Mouse (Mus musculus): ENCODE data around the gene Ezh2. TPM values are rescaled to one million over a fixed set of nuclear protein-coding genes. Genes with fewer than 3 reads are reported as not detected.

The Ezh2 gene
- total RNA-seq, 2 experiments from 2014 or later: 16.5 to 17.4 TPM

- no peak for DNase-seq
Observed at GRCm38 (mm10) chr6:47535333-47535732, 59.8 kb downstream of the Ezh2 start.

- DNase-seq: no peak
Observed at GRCm38 (mm10) chr6:47532547-47532946, 62.6 kb downstream of the Ezh2 start.

- DNase-seq: no peak
Observed at GRCm38 (mm10) chr6:47527655-47528054, 67.5 kb downstream of the Ezh2 start.

- DNase-seq: no peak
Observed at GRCm38 (mm10) chr6:47527129-47527528, 68.0 kb downstream of the Ezh2 start.

- no peak for DNase-seq
Observed at GRCm38 (mm10) chr6:47526446-47526845, 68.7 kb downstream of the Ezh2 start.

- no peak for DNase-seq
Observed at GRCm38 (mm10) chr6:47525041-47525440, 70.1 kb downstream of the Ezh2 start.

- no peak for DNase-seq
Observed at GRCm38 (mm10) chr6:47522431-47522830, 72.7 kb downstream of the Ezh2 start.

GRCm38 (mm10) chr6:47520030-47520429 is 75.1 kb downstream of the Ezh2 start:
- no peak for DNase-seq

- DNase-seq: no peak
Observed at GRCm38 (mm10) chr6:47494562-47494961, 100.6 kb downstream of the Ezh2 start.

- DNase-seq: no peak
Observed at GRCm38 (mm10) chr6:47482027-47482426, 113.1 kb downstream of the Ezh2 start.

Other genes starting within 250 kb of the Ezh2 start
- 100 to 1,000 TPM; 105 to 107 TPM for gene Cul1, start 141.9 kb downstream of the Ezh2 start, total RNA-seq (2021)
- gene Pdia4, start 218.1 kb upstream of the Ezh2 start, total RNA-seq (2021): 10 to 100 TPM; 76.7 to 99.9 TPM
- gene Zfp786, start 235.5 kb upstream of the Ezh2 start, total RNA-seq (2021): 1 to 10 TPM; 5.3 to 7.3 TPM
- gene Zfp398, start 240.3 kb upstream of the Ezh2 start, total RNA-seq (2021): 10 to 100 TPM; 20.9 to 24.4 TPM

Measured in layer of hippocampus, postnatal 36 days (tissue).